Mouse (Mus musculus) testis, adult 10 weeks (tissue): ENCODE results near the gene Pet2. TPM values are rescaled to one million over a fixed set of nuclear protein-coding genes. Genes with fewer than 3 reads are reported as not detected.

Experiments used
- polyA plus RNA-seq: library from polyadenylated mRNA; stranded (reverse); fragments of 350-450 nt; fragmentation: Illumina TruSeq; extraction: RNeasy Lipid Tissue Mini Kit (QIAGEN cat#74804); gene quantifications from one replicate; pipeline ENCODE4 v1.2.3, GENCODE M21; 2014; ENCODE audit warnings: low read depth, low replicate concordance

Gene Pet2
- 8.4 TPM for polyA plus RNA-seq

GRCm38 (mm10) chrX:89409589-89409988, at the start of gene Pet2:
TSS of gene Pet2 (minus strand) at chrX:89409689.

